Mouse (Mus musculus) CH12.LX (cell line): ENCODE measurements at regions not wholly inside any gene's neighbourhood (a gene's known extent, or its start where the extent isn't known, plus 50 kb on each side); places are given as distances from the start of the nearest gene placed in this dataset.
A peak's percentile ranks its signal among the peaks of the same experiment; 100 is the strongest.

Experiments used
- DNase-seq: peaks from one replicate; pipeline ENCODE4 v3.0.0-alpha.2; 2013; ENCODE audit errors: extremely low read depth
- H3K27ac ChIP-seq: 2 replicates; pipeline ENCODE4 v1.5.1; 2012; ENCODE audit warnings: low read depth, mild to moderate bottlenecking, control low read depth, moderate library complexity; ENCODE audit not compliant: insufficient read depth
- H3K27me3 ChIP-seq: replicated peaks from 2 replicates; pipeline ENCODE3; 2012; ENCODE audit warnings: inconsistent platforms
- H3K36me3 ChIP-seq, 2 experiments: replicated peaks in 1 of 2; 2 replicates each; pipeline versions ENCODE3 to v1.6.1; 2012; ENCODE audit warnings: inconsistent platforms in 1 of 2, low read length in 1 of 2, mild to moderate bottlenecking in 1 of 2, mixed read lengths in 1 of 2, moderate library complexity in 1 of 2; ENCODE audit not compliant: control insufficient read depth in 1 of 2, insufficient read depth in 1 of 2
- H3K4me1 ChIP-seq, 2 experiments: 2 replicates each; pipeline ENCODE4 v1.6.1; 2012; ENCODE audit warnings: inconsistent platforms in 1 of 2, moderate library complexity in 1 of 2; ENCODE audit not compliant: insufficient read depth in 2 of 2, control insufficient read depth in 1 of 2
- H3K4me2 ChIP-seq: 2 replicates; pipeline ENCODE4 v1.6.1; 2012; ENCODE audit warnings: low read depth, mild to moderate bottlenecking, control low read depth; ENCODE audit not compliant: poor library complexity, insufficient read depth, severe bottlenecking
- H3K4me3 ChIP-seq, 3 experiments: fragments of 150-350 bp in 1 of 3; sonication (generic) in 1 of 3; replicated peaks in 1 of 3; 2 replicates each; pipeline versions ENCODE3 to v1.5.1; 2011 to 2012; ENCODE audit warnings: low read depth in 2 of 3, low read length in 2 of 3, mild to moderate bottlenecking in 2 of 3, moderate library complexity in 2 of 3, control low read depth in 1 of 3, improper control_type of control experiment in 1 of 3, inconsistent platforms in 1 of 3, mixed read lengths in 1 of 3; ENCODE audit not compliant: poor library complexity in 1 of 3
- H3K79me2 ChIP-seq: replicated peaks from 2 replicates; pipeline ENCODE4 v1.6.1; 2012; ENCODE audit warnings: mild to moderate bottlenecking, moderate library complexity; ENCODE audit not compliant: control insufficient read depth, poor library complexity, insufficient read depth, severe bottlenecking; ENCODE audit errors: extremely low read depth
- H3K9ac ChIP-seq: 2 replicates; pipeline ENCODE4 v1.6.1; 2012; ENCODE audit warnings: low read depth, mild to moderate bottlenecking, control low read depth, moderate library complexity; ENCODE audit not compliant: insufficient read depth
- H3K9me3 ChIP-seq: replicated peaks from 2 replicates; pipeline ENCODE3; 2012; ENCODE audit warnings: low read length, inconsistent platforms, mixed read lengths
- BHLHE40 ChIP-seq: IDR thresholded peaks from 2 replicates; pipeline ENCODE4 v1.6.1; 2011; ENCODE audit warnings: mild to moderate bottlenecking, low read depth, low read length, improper control_type of control experiment
- CHD1 ChIP-seq: IDR thresholded peaks from 2 replicates; pipeline ENCODE4 v1.6.1; 2012; ENCODE audit warnings: low read depth, low read length, improper control_type of control experiment, inconsistent platforms
- CTCF ChIP-seq, 2 experiments: IDR thresholded peaks in 1 of 2; conservative IDR thresholded peaks in 1 of 2; 2 replicates each; pipeline ENCODE4 v1.5.1; 2011 to 2012; ENCODE audit warnings: low read depth in 2 of 2, low read length in 2 of 2, improper control_type of control experiment in 1 of 2, inconsistent platforms in 1 of 2, mild to moderate bottlenecking in 1 of 2, moderate library complexity in 1 of 2
- ELF1 ChIP-seq: IDR thresholded peaks from 2 replicates; pipeline ENCODE4 v1.6.1; 2014; ENCODE audit warnings: low read depth, mild to moderate bottlenecking, inconsistent platforms, low read length, improper control_type of control experiment
- EP300 ChIP-seq: IDR thresholded peaks from 2 replicates; pipeline ENCODE4 v1.6.1; 2011; ENCODE audit warnings: low read length, improper control_type of control experiment
- ETS1 ChIP-seq: conservative IDR thresholded peaks from 2 replicates; pipeline ENCODE4 v1.6.1; 2012; ENCODE audit warnings: low read depth, mild to moderate bottlenecking, inconsistent platforms, low read length, improper control_type of control experiment, moderate library complexity
- GABPA ChIP-seq: IDR thresholded peaks from 2 replicates; pipeline ENCODE4 v1.6.1; 2012; ENCODE audit warnings: low read depth, low read length, improper control_type of control experiment, inconsistent platforms; ENCODE audit not compliant: insufficient replicate concordance
- HCFC1 ChIP-seq: IDR thresholded peaks from 2 replicates; pipeline ENCODE4 v1.6.1; 2012; ENCODE audit warnings: low read depth, mild to moderate bottlenecking, inconsistent platforms, low read length, improper control_type of control experiment
- IRF4 ChIP-seq: IDR thresholded peaks from 2 replicates; pipeline ENCODE4 v1.6.1; 2014; ENCODE audit warnings: low read depth, mild to moderate bottlenecking, inconsistent platforms, low read length, improper control_type of control experiment
- JUN ChIP-seq: IDR thresholded peaks from 2 replicates; pipeline ENCODE4 v1.6.1; 2011; ENCODE audit warnings: low read depth, mild to moderate bottlenecking, low read length, improper control_type of control experiment, moderate library complexity; ENCODE audit not compliant: insufficient read depth
- JUND ChIP-seq: conservative IDR thresholded peaks from 2 replicates; pipeline ENCODE4 v1.6.1; 2011; ENCODE audit warnings: low read depth, low read length, improper control_type of control experiment
- KAT2A ChIP-seq: IDR thresholded peaks from 2 replicates; pipeline ENCODE4 v1.6.1; 2012; ENCODE audit warnings: low read length, improper control_type of control experiment, inconsistent platforms; ENCODE audit not compliant: insufficient replicate concordance
- MAFK ChIP-seq: IDR thresholded peaks from 2 replicates; pipeline ENCODE4 v1.6.1; 2011; ENCODE audit warnings: low read length, improper control_type of control experiment; ENCODE audit not compliant: insufficient replicate concordance
- MAZ ChIP-seq: IDR thresholded peaks from 2 replicates; pipeline ENCODE4 v1.6.1; 2012; ENCODE audit warnings: low read depth, mild to moderate bottlenecking, inconsistent platforms, low read length, improper control_type of control experiment, moderate library complexity
- MEF2A ChIP-seq: IDR thresholded peaks from 2 replicates; pipeline ENCODE4 v1.6.1; 2014; ENCODE audit warnings: low read depth, mild to moderate bottlenecking, inconsistent platforms, low read length, improper control_type of control experiment, borderline replicate concordance
- MYC ChIP-seq: IDR thresholded peaks from 2 replicates; pipeline ENCODE4 v1.6.1; 2011; ENCODE audit warnings: low read depth, mild to moderate bottlenecking, improper control_type of control experiment, low read length
- NELFE ChIP-seq: IDR thresholded peaks from 2 replicates; pipeline ENCODE4 v1.6.1; 2011; ENCODE audit warnings: low read depth, low read length, improper control_type of control experiment
- NRF1 ChIP-seq: IDR thresholded peaks from 2 replicates; pipeline ENCODE4 v1.6.1; 2014; ENCODE audit warnings: low read depth, mild to moderate bottlenecking, inconsistent platforms, low read length, improper control_type of control experiment, moderate library complexity
- POLR2AphosphoS2 ChIP-seq: IDR thresholded peaks from 2 replicates; pipeline ENCODE4 v1.6.1; 2011; ENCODE audit warnings: low read depth, low read length, improper control_type of control experiment
- RAD21 ChIP-seq: IDR thresholded peaks from 2 replicates; pipeline ENCODE4 v1.6.1; 2011; ENCODE audit warnings: low read depth, mild to moderate bottlenecking, low read length, improper control_type of control experiment, moderate library complexity
- RCOR1 ChIP-seq: conservative IDR thresholded peaks from 2 replicates; pipeline ENCODE4 v1.6.1; 2012; ENCODE audit warnings: low read depth, mild to moderate bottlenecking, inconsistent platforms, low read length, improper control_type of control experiment
- SIN3A ChIP-seq: IDR thresholded peaks from 2 replicates; pipeline ENCODE4 v1.6.1; 2012; ENCODE audit warnings: low read length, improper control_type of control experiment, inconsistent platforms
- SMC3 ChIP-seq: IDR thresholded peaks from 2 replicates; pipeline ENCODE4 v1.6.1; 2011; ENCODE audit warnings: low read depth, low read length, improper control_type of control experiment
- TCF12 ChIP-seq: IDR thresholded peaks from 2 replicates; pipeline ENCODE4 v1.6.1; 2014; ENCODE audit warnings: low read depth, mild to moderate bottlenecking, inconsistent platforms, low read length, improper control_type of control experiment
- UBTF ChIP-seq: IDR thresholded peaks from 2 replicates; pipeline ENCODE4 v1.6.1; 2012; ENCODE audit warnings: low read depth, mild to moderate bottlenecking, inconsistent platforms, low read length, improper control_type of control experiment, moderate library complexity
- USF2 ChIP-seq: conservative IDR thresholded peaks from 2 replicates; pipeline ENCODE4 v1.6.1; 2011; ENCODE audit warnings: low read depth, low read length, improper control_type of control experiment
- ZC3H11A ChIP-seq: IDR thresholded peaks from 2 replicates; pipeline ENCODE4 v1.6.1; 2012; ENCODE audit warnings: low read depth, mild to moderate bottlenecking, inconsistent platforms, low read length, improper control_type of control experiment
- ZKSCAN1 ChIP-seq: IDR thresholded peaks from 2 replicates; pipeline ENCODE4 v1.6.1; 2012; ENCODE audit warnings: low read depth, inconsistent platforms, low read length, improper control_type of control experiment, borderline replicate concordance
- ZMIZ1 ChIP-seq: IDR thresholded peaks from 2 replicates; pipeline ENCODE4 v1.6.1; 2012; ENCODE audit warnings: low read depth, mild to moderate bottlenecking, inconsistent platforms, low read length, improper control_type of control experiment
- ZNF384 ChIP-seq: IDR thresholded peaks from 2 replicates; pipeline ENCODE4 v1.6.1; 2012; ENCODE audit warnings: low read depth, low read length, improper control_type of control experiment, inconsistent platforms
- dilution Hi-C: fragments of 300-500 bp; cut with MboI; formaldehyde crosslinking; loops from 2 replicates; pipeline ENCODE4 v1.14.3; 2020; ENCODE audit warnings: low sequenced_read_pairs; ENCODE audit not compliant: extremely low pct_unique_long_range_greater_than_20kb, extremely low pct_ligation_motif_present
- in situ Hi-C: fragments of 300-500 bp; cut with MboI; formaldehyde crosslinking; loops from 3 replicates; pipeline ENCODE4 v1.14.3; 2019; ENCODE audit warnings: low sequenced_read_pairs, low pct_ligation_motif_present, low pct_unique_long_range_greater_than_20kb, mixed read lengths

- Histone ChIP-seq H3K9ac (no peak overlapping the region), H3K36me3 (no peaks in the 10 kb centered on the region), H3K4me1 (no peaks in the 10 kb centered on the region), H3K4me3 (no peak overlapping the region), H3K27me3 (peaks cover 2% of the 10 kb centered on the region), H3K27ac (no peak overlapping the region), H3K9me3 (no peaks in the 10 kb centered on the region), H3K4me2 (no peak overlapping the region), H3K79me2 (no peaks in the 10 kb centered on the region)
- DNase-seq: no peak
- TF ChIP-seq CHD1 (no peak), HCFC1 (no peak), MEF2A (no peak), ETS1 (no peak), RCOR1 (no peak), MAZ (no peak), NRF1 (no peak), ELF1 (no peak), MAFK (no peak), GABPA (no peak), EP300 (no peak)
- dilution Hi-C loops (no loop called here), in situ Hi-C loops (no loop called here)
Measured at GRCm38 (mm10) chr16:93533205-93533604, 70.7 kb downstream of the Setd4 start.

GRCm38 (mm10) chr16:93531937-93532336 is 71.9 kb downstream of the Setd4 start:
- H3K4me1 ChIP-seq: no peaks in the 10 kb centered on the region
- H3K9ac ChIP-seq: no peak overlapping the region
- no peaks in the 10 kb centered on the region for H3K36me3 ChIP-seq
- no peaks in the 10 kb centered on the region for H3K9me3 ChIP-seq
- DNase-seq: no peak
- H3K4me2 ChIP-seq: no peak overlapping the region
- in situ Hi-C loops (no loop called here), dilution Hi-C loops (no loop called here)
- H3K27ac ChIP-seq: no peak overlapping the region
- TF ChIP-seq SMC3 (peak; percentile 52; the same call in 1 of the 2 replicates), ZC3H11A (no peak), SIN3A (no peak), USF2 (no peak), JUND (no peak), BHLHE40 (no peak), NRF1 (no peak), GABPA (no peak), NELFE (no peak), ETS1 (no peak), ZMIZ1 (no peak), ELF1 (no peak), RAD21 (peak; percentile 23), POLR2AphosphoS2 (no peak), TCF12 (no peak), ZKSCAN1 (no peak), UBTF (no peak), CTCF (conservative IDR thresholded peaks at IDR 0.05 in 1 of 2, IDR thresholded peaks at IDR 0.05 in 1 of 2; ENCODE audit: low read depth in 2 of 2, low read length in 2 of 2) (peak in 1 of 2 experiments; percentile 60; a peak in 2 of 4 replicates), MAFK (no peak), KAT2A (no peak), ZNF384 (peak; percentile 73), RCOR1 (no peak), MYC (no peak), IRF4 (no peak), JUN (no peak)
- no peaks in the 10 kb centered on the region for H3K79me2 ChIP-seq
- H3K27me3 ChIP-seq: no peaks in the 10 kb centered on the region
- no peak overlapping the region for H3K4me3 ChIP-seq
